Mouse (Mus musculus) brain, embryonic 14.5 days (tissue): ENCODE results near the gene Tmem174. TPM values are rescaled to one million over a fixed set of nuclear protein-coding genes. Genes with fewer than 3 reads are reported as not detected.

ENCODE experiments used
- DNase-seq: peaks from one replicate; pipeline ENCODE4 v3.0.0-alpha.2; 2011; ENCODE audit warnings: low read depth
- CTCF ChIP-seq: fragments of 200-500 bp; IDR thresholded peaks from 2 replicates; pipeline ENCODE4 v1.5.1; 2012; ENCODE audit warnings: inconsistent platforms, mild to moderate bottlenecking, moderate library complexity, borderline replicate concordance; ENCODE audit not compliant: insufficient read depth, insufficient read length; ENCODE audit errors: extremely low read depth
- POLR2A ChIP-seq: fragments of 200-500 bp; IDR thresholded peaks from 2 replicates; pipeline ENCODE4 v1.6.1; 2012; ENCODE audit warnings: mild to moderate bottlenecking, inconsistent platforms, borderline replicate concordance; ENCODE audit not compliant: poor library complexity, insufficient read depth, insufficient read length, severe bottlenecking; ENCODE audit errors: extremely low read depth
- polyA plus RNA-seq: library from polyadenylated mRNA; depleted of rRNA; stranded (reverse); fragments of >200 nt; gene quantifications from 2 replicates; pipeline ENCODE4 v1.2.3, GENCODE M21; 2012; rRNA removed

Gene Tmem174
- polyA plus RNA-seq, 1 experiment: not detected

DNA sequence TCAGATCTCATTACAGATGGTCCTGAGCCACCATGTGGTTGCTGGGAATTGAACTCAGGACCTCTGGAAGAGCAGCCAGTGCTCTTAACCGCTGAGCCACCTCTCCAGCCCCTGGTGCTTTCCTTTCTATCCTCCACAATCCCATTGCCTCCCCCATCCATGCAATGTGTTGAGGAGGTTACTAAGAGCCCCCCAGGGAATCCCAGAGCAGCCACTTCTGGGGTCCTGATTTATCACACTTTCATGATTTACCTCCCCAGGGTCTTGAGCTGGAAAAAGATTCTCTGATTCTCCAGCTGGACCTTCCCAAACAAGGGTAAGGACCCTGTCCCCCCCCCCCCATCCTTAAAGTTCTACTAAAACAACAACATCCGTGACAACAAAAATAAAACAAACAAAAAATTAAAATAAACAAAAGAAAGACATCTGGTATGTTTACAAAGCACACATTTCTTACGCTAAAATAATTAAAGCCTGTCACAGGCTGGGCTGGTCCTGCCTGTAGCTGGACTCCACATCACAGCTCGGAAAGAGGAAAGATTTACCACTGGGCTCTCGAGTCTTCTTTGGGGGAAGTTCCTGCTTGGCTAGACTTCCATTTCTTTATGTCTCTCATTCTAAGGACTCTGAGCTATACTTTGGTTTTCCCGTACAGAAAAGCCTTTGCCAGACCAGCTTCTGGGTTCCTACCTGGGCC is 46.4 kb downstream of the Tmem174 start:
- DNase-seq: no peak
- TF ChIP-seq POLR2A (no peak), CTCF (no peak)

GRCm38 (mm10) chr13:98589572-98589971 is 47.6 kb downstream of the Tmem174 start:
- no peak for TF ChIP-seq POLR2A
- TF ChIP-seq CTCF: no peak
- DNase-seq: no peak

- peak; percentile 88 for DNase-seq
- TF ChIP-seq POLR2A: no peak
- TF ChIP-seq CTCF: peak; percentile 88
These were observed 48.2 kb downstream of the Tmem174 start for GRCm38 (mm10) chr13:98588951-98589501.

DNA sequence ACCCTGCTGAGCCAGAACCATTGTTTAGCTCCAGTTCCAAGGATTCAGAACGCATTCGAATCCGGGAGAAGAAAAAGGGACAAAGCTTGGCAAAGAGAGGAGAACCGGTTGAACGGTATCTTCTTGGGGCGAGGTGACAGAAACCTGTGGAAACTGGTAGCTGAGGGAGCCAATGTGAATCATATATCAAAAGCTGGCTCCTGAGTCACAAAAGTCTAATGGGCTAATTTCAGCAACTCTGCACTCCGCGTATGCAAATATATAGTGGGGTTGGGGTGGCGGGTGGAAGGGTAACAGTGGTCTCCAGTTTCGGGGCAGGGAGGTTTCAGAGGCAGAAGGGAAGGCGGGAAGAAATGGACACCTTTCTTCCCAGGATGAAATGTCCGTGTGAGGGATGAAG is 48.7 kb downstream of the Tmem174 start:
- TF ChIP-seq CTCF: no peak
- TF ChIP-seq POLR2A: no peak
- no peak for DNase-seq

GRCm38 (mm10) chr13:98587639-98588038 is 49.6 kb downstream of the Tmem174 start:
- peak; percentile 59 for DNase-seq
- TF ChIP-seq CTCF: peak; percentile 23; the same call in 1 of the 2 replicates
- TF ChIP-seq POLR2A: no peak

DNA sequence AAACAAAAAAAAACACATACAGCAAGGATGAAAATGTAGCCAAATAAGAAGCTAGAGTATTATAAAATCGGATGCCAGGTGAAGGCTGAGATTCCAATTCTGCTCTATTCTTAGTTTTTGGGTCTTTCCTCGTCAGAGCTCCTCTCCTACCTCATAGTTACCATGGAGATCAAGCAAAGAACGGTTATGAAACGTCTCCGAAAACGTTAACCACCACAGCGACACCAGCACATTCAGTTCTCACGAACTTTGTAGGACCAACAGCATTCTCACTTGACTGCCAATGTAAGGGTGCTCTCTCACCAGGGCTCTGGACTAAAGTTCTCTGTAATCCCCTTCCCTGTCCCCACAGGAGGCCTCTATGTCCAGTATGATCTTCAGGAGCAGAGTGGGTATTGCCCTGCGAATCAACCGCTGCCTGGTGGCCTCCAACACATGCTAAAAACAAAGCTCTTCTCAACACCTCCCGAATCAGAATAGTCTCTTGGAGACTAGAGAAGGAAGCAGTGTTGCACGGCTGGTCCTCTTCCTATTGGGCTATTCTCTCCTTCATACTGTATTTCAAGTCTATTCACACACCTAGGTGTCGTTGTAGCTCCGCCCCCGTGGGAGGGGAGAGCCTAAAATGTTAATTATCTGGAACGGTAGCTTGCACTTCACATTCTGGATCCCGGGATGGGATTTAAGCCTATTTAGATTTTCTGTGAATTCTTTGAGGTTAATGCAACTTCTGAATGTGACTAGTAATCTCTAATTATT is 50.2 kb downstream of the Tmem174 start:
- DNase-seq: no peak

More for the DNA sequence above, 50.2 kb downstream of the Tmem174 start:
- TF ChIP-seq POLR2A (no peak), CTCF (no peak)

Other genes starting within 250 kb of the Tmem174 start
- gene Gm10320, start 145.4 kb downstream of the Tmem174 start, polyA plus RNA-seq: 0.71 and 0.98 TPM in 2 replicates
- gene Tmem171, start 57.4 kb upstream of the Tmem174 start, polyA plus RNA-seq: not detected in 2 replicates
- 29.0 and 31.2 TPM in 2 replicates for gene Fcho2, start 178.0 kb upstream of the Tmem174 start, polyA plus RNA-seq